Mouse (Mus musculus): Measurements from ENCODE around the gene Ccnc. TPM values are rescaled to one million over a fixed set of nuclear protein-coding genes. Genes with fewer than 3 reads are reported as not detected.

Gene Ccnc
- polyA plus RNA-seq, 1 experiment from 2014 or later = 36.9 TPM

- ATAC-seq (replicated peaks; ENCODE audit: low FRiP score, low TSS enrichment, low read depth) = no peak
- Histone ChIP-seq H3K4me3 (ENCODE audit: low read depth, low read length) (peak overlapping the region; percentile 63), H3K9ac (ENCODE audit: low read length) (peak overlapping the region; percentile 75), H3K4me2 (ENCODE audit: low read length) (peak overlapping the region; percentile 76), H3K4me1 (replicated peaks; ENCODE audit: control insufficient read depth, insufficient read depth, low read length) (peaks cover 2% of the 10 kb centered on the region; the same call in 1 of the 2 replicates), H3K36me3 (ENCODE audit: control insufficient read depth, insufficient read depth, low read length) (peaks cover 17% of the 10 kb centered on the region), H3K27ac (ENCODE audit: low read depth) (no peak overlapping the region), H3K27me3 (replicated peaks; ENCODE audit: control insufficient read depth, insufficient read depth, low read length) (no peaks in the 10 kb centered on the region), H3K9me3 (ENCODE audit: control insufficient read depth, low read length) (no peaks in the 10 kb centered on the region)
- 5% methylated on average over 9 of the region's 9 CpGs for WGBS
- no peak for DNase-seq (ENCODE audit: low spot score)
Observed at GRCm38 (mm10) chr4:21776946-21777265, 49.4 kb downstream of the Ccnc start.

GRCm38 (mm10) chr4:21780816-21781726 lies 53.6 kb downstream of the Ccnc start:
- ATAC-seq (replicated peaks; ENCODE audit: low FRiP score, low TSS enrichment, low read depth) (no peak), DNase-seq (ENCODE audit: low spot score) (no peak)
- H3K27me3 ChIP-seq (replicated peaks; ENCODE audit: control insufficient read depth, insufficient read depth, low read length) = no peaks in the 10 kb centered on the region
- peaks cover 56% of the 10 kb centered on the region for H3K36me3 ChIP-seq (ENCODE audit: control insufficient read depth, insufficient read depth, low read length)
- H3K9me3 ChIP-seq (ENCODE audit: control insufficient read depth, low read length) = no peaks in the 10 kb centered on the region
- 92% methylated on average over 12 of the region's 12 CpGs for WGBS
- no peak overlapping the region for H3K4me2 ChIP-seq (ENCODE audit: low read length)
- no peak overlapping the region for H3K4me3 ChIP-seq (ENCODE audit: low read depth, low read length)
- peaks cover 2% of the 10 kb centered on the region; the same call in 1 of the 2 replicates for H3K4me1 ChIP-seq (replicated peaks; ENCODE audit: control insufficient read depth, insufficient read depth, low read length)
- no peak overlapping the region for H3K27ac ChIP-seq (ENCODE audit: low read depth)
- no peak overlapping the region for H3K9ac ChIP-seq (ENCODE audit: low read length)

- Histone ChIP-seq H3K4me3 (ENCODE audit: low read depth, low read length) (no peak overlapping the region), H3K4me1 (replicated peaks; ENCODE audit: control insufficient read depth, insufficient read depth, low read length) (no peaks in the 10 kb centered on the region), H3K27me3 (replicated peaks; ENCODE audit: control insufficient read depth, insufficient read depth, low read length) (no peaks in the 10 kb centered on the region), H3K9ac (ENCODE audit: low read length) (no peak overlapping the region), H3K36me3 (ENCODE audit: control insufficient read depth, insufficient read depth, low read length) (peaks cover 62% of the 10 kb centered on the region), H3K4me2 (ENCODE audit: low read length) (no peak overlapping the region), H3K9me3 (ENCODE audit: control insufficient read depth, low read length) (no peaks in the 10 kb centered on the region), H3K27ac (ENCODE audit: low read depth) (no peak overlapping the region)
- ATAC-seq (replicated peaks; ENCODE audit: low FRiP score, low TSS enrichment, low read depth) (no peak), DNase-seq (ENCODE audit: low spot score) (no peak)
- WGBS = 94% methylated on average over 12 of the region's 12 CpGs
Observed at GRCm38 (mm10) chr4:21786268-21786667, 58.8 kb downstream of the Ccnc start.

- Histone ChIP-seq H3K27me3 (replicated peaks; ENCODE audit: control insufficient read depth, insufficient read depth, low read length) (no peaks in the 10 kb centered on the region), H3K4me2 (ENCODE audit: low read length) (no peak overlapping the region), H3K4me1 (replicated peaks; ENCODE audit: control insufficient read depth, insufficient read depth, low read length) (peaks cover 3% of the 10 kb centered on the region; the same call in 1 of the 2 replicates), H3K4me3 (ENCODE audit: low read depth, low read length) (no peak overlapping the region), H3K9ac (ENCODE audit: low read length) (no peak overlapping the region), H3K36me3 (ENCODE audit: control insufficient read depth, insufficient read depth, low read length) (peaks cover 40% of the 10 kb centered on the region), H3K27ac (ENCODE audit: low read depth) (no peak overlapping the region), H3K9me3 (ENCODE audit: control insufficient read depth, low read length) (no peaks in the 10 kb centered on the region)
- no peak for ATAC-seq (replicated peaks; ENCODE audit: low FRiP score, low TSS enrichment, low read depth)
- no peak for DNase-seq (ENCODE audit: low spot score)
- 80% methylated on average over 6 of the region's 6 CpGs for WGBS
Observed at GRCm38 (mm10) chr4:21788903-21789302, 61.4 kb downstream of the Ccnc start.

- no peak overlapping the region for H3K9ac ChIP-seq (ENCODE audit: low read length)
- H3K27me3 ChIP-seq (replicated peaks; ENCODE audit: control insufficient read depth, insufficient read depth, low read length) = no peaks in the 10 kb centered on the region
- WGBS = 95% methylated on average over 4 of the region's 4 CpGs
- H3K27ac ChIP-seq (ENCODE audit: low read depth) = no peak overlapping the region
- H3K9me3 ChIP-seq (ENCODE audit: control insufficient read depth, low read length) = no peaks in the 10 kb centered on the region
- peaks cover 3% of the 10 kb centered on the region; the same call in 1 of the 2 replicates for H3K4me1 ChIP-seq (replicated peaks; ENCODE audit: control insufficient read depth, insufficient read depth, low read length)
- DNase-seq (ENCODE audit: low spot score) (no peak), ATAC-seq (replicated peaks; ENCODE audit: low FRiP score, low TSS enrichment, low read depth) (no peak)
- no peak overlapping the region for H3K4me3 ChIP-seq (ENCODE audit: low read depth, low read length)
- peaks cover 30% of the 10 kb centered on the region for H3K36me3 ChIP-seq (ENCODE audit: control insufficient read depth, insufficient read depth, low read length)
- no peak overlapping the region for H3K4me2 ChIP-seq (ENCODE audit: low read length)
Observed at GRCm38 (mm10) chr4:21789836-21790235, 62.3 kb downstream of the Ccnc start.

GRCm38 (mm10) chr4:21793631-21794030 lies 66.1 kb downstream of the Ccnc start:
- 41% methylated on average over 3 of the region's 3 CpGs for WGBS

GRCm38 (mm10) chr4:21801013-21801412 lies 73.5 kb downstream of the Ccnc start:
- WGBS = 97% methylated on average over 1 of the region's 1 CpGs
- no peak overlapping the region for H3K4me2 ChIP-seq (ENCODE audit: low read length)
- H3K9ac ChIP-seq (ENCODE audit: low read length) = no peak overlapping the region
- H3K9me3 ChIP-seq (ENCODE audit: control insufficient read depth, low read length) = no peaks in the 10 kb centered on the region
- H3K36me3 ChIP-seq (ENCODE audit: control insufficient read depth, insufficient read depth, low read length) = peaks cover 63% of the 10 kb centered on the region
- no peaks in the 10 kb centered on the region for H3K4me1 ChIP-seq (replicated peaks; ENCODE audit: control insufficient read depth, insufficient read depth, low read length)
- no peak overlapping the region for H3K27ac ChIP-seq (ENCODE audit: low read depth)
- DNase-seq (ENCODE audit: low spot score) (no peak), ATAC-seq (replicated peaks; ENCODE audit: low FRiP score, low TSS enrichment, low read depth) (no peak)
- H3K4me3 ChIP-seq (ENCODE audit: low read depth, low read length) = no peak overlapping the region
- no peaks in the 10 kb centered on the region for H3K27me3 ChIP-seq (replicated peaks; ENCODE audit: control insufficient read depth, insufficient read depth, low read length)

More at GRCm38 (mm10) chr4:21793631-21794030, 66.1 kb downstream of the Ccnc start:
- H3K27me3 ChIP-seq (replicated peaks; ENCODE audit: control insufficient read depth, insufficient read depth, low read length) = no peaks in the 10 kb centered on the region
- H3K4me3 ChIP-seq (ENCODE audit: low read depth, low read length) = no peak overlapping the region
- H3K4me2 ChIP-seq (ENCODE audit: low read length) = no peak overlapping the region
- H3K4me1 ChIP-seq (replicated peaks; ENCODE audit: control insufficient read depth, insufficient read depth, low read length) = peaks cover 3% of the 10 kb centered on the region; the same call in 1 of the 2 replicates
- H3K27ac ChIP-seq (ENCODE audit: low read depth) = no peak overlapping the region
- peaks cover 20% of the 10 kb centered on the region for H3K36me3 ChIP-seq (ENCODE audit: control insufficient read depth, insufficient read depth, low read length)
- DNase-seq (ENCODE audit: low spot score) = no peak
- H3K9ac ChIP-seq (ENCODE audit: low read length) = no peak overlapping the region
- no peak for ATAC-seq (replicated peaks; ENCODE audit: low FRiP score, low TSS enrichment, low read depth)
- no peaks in the 10 kb centered on the region for H3K9me3 ChIP-seq (ENCODE audit: control insufficient read depth, low read length)

- WGBS = 93% methylated on average over 2 of the region's 2 CpGs
- no peak overlapping the region for H3K4me2 ChIP-seq (ENCODE audit: low read length)
- H3K27ac ChIP-seq (ENCODE audit: low read depth) = no peak overlapping the region
- H3K4me1 ChIP-seq (replicated peaks; ENCODE audit: control insufficient read depth, insufficient read depth, low read length) = no peaks in the 10 kb centered on the region
- DNase-seq (ENCODE audit: low spot score) = no peak
- peaks cover 69% of the 10 kb centered on the region for H3K36me3 ChIP-seq (ENCODE audit: control insufficient read depth, insufficient read depth, low read length)
- H3K4me3 ChIP-seq (ENCODE audit: low read depth, low read length) = no peak overlapping the region
- no peaks in the 10 kb centered on the region for H3K9me3 ChIP-seq (ENCODE audit: control insufficient read depth, low read length)
- ATAC-seq (replicated peaks; ENCODE audit: low FRiP score, low TSS enrichment, low read depth) = no peak
- no peak overlapping the region for H3K9ac ChIP-seq (ENCODE audit: low read length)
- H3K27me3 ChIP-seq (replicated peaks; ENCODE audit: control insufficient read depth, insufficient read depth, low read length) = no peaks in the 10 kb centered on the region
Observed at GRCm38 (mm10) chr4:21801620-21802019, 74.1 kb downstream of the Ccnc start.

- Histone ChIP-seq H3K4me1 (replicated peaks; ENCODE audit: control insufficient read depth, insufficient read depth, low read length) (no peaks in the 10 kb centered on the region), H3K4me3 (ENCODE audit: low read depth, low read length) (no peak overlapping the region), H3K27me3 (replicated peaks; ENCODE audit: control insufficient read depth, insufficient read depth, low read length) (no peaks in the 10 kb centered on the region), H3K4me2 (ENCODE audit: low read length) (no peak overlapping the region), H3K9ac (ENCODE audit: low read length) (no peak overlapping the region), H3K9me3 (ENCODE audit: control insufficient read depth, low read length) (no peaks in the 10 kb centered on the region), H3K27ac (ENCODE audit: low read depth) (no peak overlapping the region), H3K36me3 (ENCODE audit: control insufficient read depth, insufficient read depth, low read length) (peaks cover 50% of the 10 kb centered on the region)
- DNase-seq (ENCODE audit: low spot score) = no peak
- no peak for ATAC-seq (replicated peaks; ENCODE audit: low FRiP score, low TSS enrichment, low read depth)
- WGBS = 85% methylated on average over 5 of the region's 5 CpGs
Observed at GRCm38 (mm10) chr4:21807204-21807603, 79.7 kb downstream of the Ccnc start.
